Mouse (Mus musculus) midbrain, embryonic 12.5 days (tissue): Measurements from ENCODE around the gene Ephx1. TPM values are rescaled to one million over a fixed set of nuclear protein-coding genes. Genes with fewer than 3 reads are reported as not detected.

ENCODE experiments used
- polyA plus RNA-seq: library from polyadenylated mRNA; unstranded; fragments of >200 nt; fragmentation: Nextera tagmentation; extraction: Ambion mirVana; gene quantifications from 2 replicates; pipeline ENCODE4 v1.2.1, GENCODE M21; 2016

Ephx1 gene
- polyA plus RNA-seq, 1 experiment from 2014 or later, result 1.1 TPM

Other genes with a start within 250 kb of the Ephx1 start
- gene H3f3a, start 207.0 kb downstream of the Ephx1 start, polyA plus RNA-seq, result 3,369 and 3,552 TPM in 2 replicates
- 36.3 and 36.7 TPM in 2 replicates for gene Sde2, start 169.8 kb downstream of the Ephx1 start, polyA plus RNA-seq
- not detected in 2 replicates for gene Lefty2, start 127.8 kb downstream of the Ephx1 start, polyA plus RNA-seq
- gene Pycr2, start 116.6 kb downstream of the Ephx1 start, polyA plus RNA-seq, result 94.0 and 98.4 TPM in 2 replicates
- 0.56 and 1.6 TPM in 2 replicates for gene Lefty1, start 85.9 kb downstream of the Ephx1 start, polyA plus RNA-seq
- 2.9 TPM in 2 replicates for gene Tmem63a, start 78.6 kb downstream of the Ephx1 start, polyA plus RNA-seq
- 0.12 TPM in 1 of 2 replicates, not detected in the other for gene 9130409I23Rik, start 30.3 kb upstream of the Ephx1 start, polyA plus RNA-seq
- 43.3 and 46.9 TPM in 2 replicates for gene Nvl, start 123.3 kb upstream of the Ephx1 start, polyA plus RNA-seq
- gene Cnih4, start 123.8 kb upstream of the Ephx1 start, polyA plus RNA-seq, result 78.7 and 85.2 TPM in 2 replicates
- 41.6 and 53.4 TPM in 2 replicates for gene Wdr26, start 191.1 kb upstream of the Ephx1 start, polyA plus RNA-seq